Mouse (Mus musculus) lung, adult 2 months (tissue): Measurements from ENCODE around the gene Pilrb2.

Experiments
- CTCF ChIP-seq: fragments of 200-500 bp; IDR thresholded peaks from 2 replicates; pipeline ENCODE4 v1.5.1; 2011; ENCODE audit warnings: mild to moderate bottlenecking, low read length, control low read depth; ENCODE audit not compliant: insufficient read depth
- POLR2A ChIP-seq: fragments of 200-500 bp; IDR thresholded peaks from 2 replicates; pipeline ENCODE4 v1.6.1; 2011; ENCODE audit warnings: low read depth, mild to moderate bottlenecking, control low read depth, low read length, borderline replicate concordance; ENCODE audit errors: extremely low read depth

- TF ChIP-seq POLR2A (no peak), CTCF (no peak)
Measured at GRCm38 (mm10) chr5:137887666-137888065, 16.1 kb upstream of the Pilrb2 start.
